Mouse (Mus musculus) cerebellum, postnatal 14 days (tissue): Measurements from ENCODE around the gene Slc35f3.
"Not testable (repeated sequence)": the region's sequence is repeated elsewhere in the genome, so short reads cannot be mapped to it uniquely, and the experiment has no call there.

Experiments
- DNase-seq, 2 experiments: peaks; one replicate each; pipeline ENCODE4 v3.0.0; 2021; ENCODE audit warnings: mixed read lengths in 2 of 2

Gene Slc35f3

DNA sequence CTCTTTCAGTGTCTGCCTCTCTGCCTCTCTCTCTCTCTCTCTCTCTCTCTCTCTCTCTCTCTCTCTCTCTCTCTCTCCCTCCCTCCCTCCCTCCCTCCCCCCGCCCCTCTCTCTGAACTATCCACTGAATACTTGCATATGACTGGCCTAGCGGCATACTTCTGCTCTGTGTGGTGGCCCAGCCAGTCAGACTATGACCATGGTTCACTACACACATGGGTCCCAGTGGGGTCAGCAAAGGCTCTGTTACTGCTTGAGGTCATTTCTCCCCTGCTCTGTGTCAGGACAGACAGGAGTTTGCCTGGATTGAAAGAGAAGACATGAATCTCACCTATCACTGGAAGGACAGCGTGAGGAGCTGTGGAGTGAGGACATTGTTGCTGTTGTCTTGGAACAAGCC is 40.5 kb downstream of the Slc35f3 start:
- DNase-seq, result no peak

GRCm38 (mm10) chr8:126339357-126339756 is 41.0 kb downstream of the Slc35f3 start:
- DNase-seq, result no peak

- DNase-seq, result no peak
Measured at GRCm38 (mm10) chr8:126341200-126341599, 42.8 kb downstream of the Slc35f3 start.

DNA sequence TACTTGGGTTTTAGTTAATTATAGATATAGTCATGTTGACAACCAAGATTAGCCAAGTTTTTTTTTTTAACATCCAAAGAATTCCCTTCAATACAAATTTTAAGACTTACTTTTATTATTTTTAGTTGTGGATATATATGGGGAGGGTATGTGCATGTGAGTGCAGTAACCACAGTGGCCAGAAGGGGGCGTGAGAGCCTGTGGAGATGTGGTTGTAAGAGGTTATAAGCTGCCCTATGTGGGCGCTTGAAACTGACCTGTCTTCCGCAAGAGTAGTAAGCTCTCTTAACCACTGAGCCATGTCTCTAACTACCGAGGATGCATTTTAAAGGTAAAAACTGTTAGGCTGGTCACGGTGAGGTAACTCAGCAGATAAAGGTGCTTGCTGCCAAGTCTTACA is 45.1 kb downstream of the Slc35f3 start:
- peak in 1 of 2 experiments; percentile 38 for DNase-seq

- no peak for DNase-seq
Measured at GRCm38 (mm10) chr8:126345100-126345499, 46.7 kb downstream of the Slc35f3 start.

- no peak for DNase-seq
Measured at GRCm38 (mm10) chr8:126353259-126353658, 54.9 kb downstream of the Slc35f3 start.

GRCm38 (mm10) chr8:126357946-126358345 is 59.6 kb downstream of the Slc35f3 start:
- DNase-seq, result no peak

- DNase-seq, result no peak
Measured at GRCm38 (mm10) chr8:126359296-126359695, 60.9 kb downstream of the Slc35f3 start.

DNA sequence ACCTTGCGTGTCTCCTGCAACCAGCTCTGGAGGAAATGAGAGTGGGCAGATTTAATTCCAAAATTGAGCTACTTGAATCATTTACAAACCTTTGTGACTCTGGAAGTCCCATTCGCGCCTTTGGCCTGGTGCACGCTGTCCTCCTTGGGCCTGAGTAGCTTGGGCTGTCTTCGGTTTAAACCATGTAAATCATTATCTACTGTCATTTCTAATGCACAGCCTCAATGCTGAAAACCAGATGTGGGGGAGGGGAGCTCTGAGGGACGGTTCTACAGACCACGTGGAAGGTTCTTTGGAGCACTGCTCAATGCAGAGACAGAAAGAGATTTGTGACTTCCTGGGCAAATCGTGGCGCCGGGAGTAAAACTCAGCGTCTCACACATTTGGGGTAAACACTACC is 61.7 kb downstream of the Slc35f3 start:
- DNase-seq, result no peak

GRCm38 (mm10) chr8:126360701-126361100 is 62.3 kb downstream of the Slc35f3 start:
- no peak for DNase-seq

DNA sequence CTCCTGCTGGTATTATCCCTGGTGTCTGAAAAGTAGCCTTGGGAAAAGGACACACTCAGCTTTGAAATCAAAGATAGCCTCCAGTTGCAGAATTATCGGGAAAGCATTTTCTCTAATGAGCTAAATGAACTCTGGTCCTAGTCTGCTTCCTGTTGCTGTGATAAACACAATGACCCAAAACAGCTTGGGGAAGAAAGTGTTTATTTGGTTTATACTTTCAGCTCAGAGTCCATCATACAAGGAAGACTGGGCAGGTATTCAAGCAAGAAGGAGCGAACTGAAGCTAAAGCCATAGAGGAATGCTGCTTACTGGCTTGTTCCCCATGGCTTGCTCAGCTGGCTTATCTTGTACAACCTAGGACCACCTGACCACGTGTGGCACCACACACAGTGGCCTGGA is 67.9 kb downstream of the Slc35f3 start:
- DNase-seq, result no peak

GRCm38 (mm10) chr8:126368349-126369054 is 70.1 kb downstream of the Slc35f3 start:
- peak; percentile 90 to 93 for DNase-seq

- no peak for DNase-seq
Measured at GRCm38 (mm10) chr8:126371871-126372270, 73.5 kb downstream of the Slc35f3 start.

DNA sequence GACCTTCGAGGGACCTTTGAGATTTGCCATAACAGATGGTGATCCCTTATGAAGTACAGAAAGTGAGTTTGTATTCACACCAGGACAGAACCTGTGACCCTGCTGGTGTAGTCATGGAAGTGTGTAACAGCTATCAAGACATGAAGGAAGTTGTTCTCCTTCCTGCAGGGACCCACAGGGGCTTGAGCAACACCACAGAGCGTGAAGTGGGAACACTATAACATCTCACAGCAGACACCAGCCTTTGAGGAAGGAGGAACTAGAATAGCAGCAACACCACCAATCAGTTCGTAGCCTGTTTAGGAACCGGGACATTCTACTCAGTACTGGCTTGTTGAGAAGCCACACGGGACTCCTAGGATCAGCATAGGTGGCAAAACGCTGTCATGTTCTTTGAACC is 81.2 kb downstream of the Slc35f3 start:
- no peak for DNase-seq

- no peak for DNase-seq
Measured at GRCm38 (mm10) chr8:126380141-126380540, 81.8 kb downstream of the Slc35f3 start.

- DNase-seq, result no peak
Measured at GRCm38 (mm10) chr8:126381299-126381698, 82.9 kb downstream of the Slc35f3 start.

DNA sequence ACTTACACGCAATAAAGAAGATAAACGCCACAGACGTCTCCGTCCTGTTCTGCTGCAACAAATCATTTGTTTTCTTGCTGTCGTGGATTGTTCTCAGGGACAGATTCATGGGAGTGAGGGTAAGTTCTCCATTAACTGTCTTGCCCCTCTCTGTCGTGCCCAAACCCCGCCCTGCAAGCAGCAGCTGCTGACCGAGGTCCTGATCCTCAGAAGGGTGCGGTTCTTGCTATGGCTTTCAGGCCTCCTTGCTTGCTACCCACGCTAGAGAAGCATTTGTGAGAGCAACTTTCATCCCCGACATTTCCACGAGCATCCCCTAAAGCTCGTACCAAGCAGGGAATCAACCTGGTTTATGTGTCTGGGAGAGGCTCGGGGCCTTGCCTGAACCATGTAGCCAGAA is 83.9 kb downstream of the Slc35f3 start:
- DNase-seq, result no peak

DNA sequence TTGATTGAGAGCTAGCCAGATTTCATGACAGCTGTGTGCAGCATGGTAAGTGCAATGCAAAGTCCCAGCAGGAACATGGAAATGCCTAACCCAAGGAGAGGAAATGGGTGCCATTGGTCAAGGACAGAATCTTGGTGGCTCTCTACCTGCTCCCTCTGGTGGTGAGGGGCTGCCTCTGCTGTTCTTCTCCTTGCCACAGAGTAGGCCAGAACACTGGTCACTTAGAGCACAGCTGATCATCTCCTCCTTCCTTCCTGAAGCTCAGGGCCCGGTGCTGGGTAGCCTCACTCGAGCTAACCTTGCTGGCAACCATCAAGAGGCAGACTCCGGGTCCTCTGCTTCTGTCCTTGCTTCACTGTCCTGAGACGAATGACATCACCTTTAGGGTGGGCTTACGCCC is 84.4 kb downstream of the Slc35f3 start:
- peak; percentile 78 for DNase-seq

DNA sequence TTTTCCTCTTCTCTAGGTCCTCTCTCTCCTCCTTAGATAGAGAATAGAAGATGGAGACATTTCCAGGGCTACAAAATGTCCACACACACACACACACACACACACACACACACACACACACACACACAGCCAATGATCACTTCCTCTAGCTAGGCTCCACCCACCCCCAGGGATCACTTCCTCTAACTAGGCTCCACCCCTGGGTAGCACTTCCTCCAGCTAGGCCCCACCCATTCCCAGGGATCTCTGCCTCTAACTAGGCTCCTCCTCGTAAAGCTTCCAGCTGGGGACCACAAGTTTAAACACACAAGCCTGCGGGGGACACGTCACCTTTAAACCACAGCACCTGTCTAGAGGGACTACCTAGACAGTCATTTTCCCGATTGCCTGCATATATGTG is 89.2 kb downstream of the Slc35f3 start:
- no peak for DNase-seq

DNA sequence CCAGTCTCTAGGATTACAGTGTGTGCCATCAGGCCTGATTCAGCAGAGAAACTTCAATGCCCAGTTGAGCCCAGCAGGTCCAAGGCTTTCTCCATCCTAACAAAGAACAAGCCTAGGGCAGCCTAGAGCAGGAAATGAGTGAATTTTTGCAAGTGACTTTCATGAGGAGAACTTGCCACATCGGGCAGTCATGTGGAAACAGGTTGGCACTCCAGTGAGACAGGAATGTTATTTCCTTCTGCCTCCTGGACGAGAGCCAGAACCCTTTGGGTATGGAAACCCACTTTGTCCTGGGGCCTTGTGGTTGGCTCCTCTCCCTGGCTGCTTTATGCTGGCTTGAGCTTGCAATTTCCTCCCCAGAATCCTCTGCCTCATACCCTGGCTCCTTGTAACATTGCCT is 93.2 kb downstream of the Slc35f3 start:
- DNase-seq, result peak; percentile 81 to 86

- DNase-seq, result no peak
Measured at GRCm38 (mm10) chr8:126395386-126395785, 97.0 kb downstream of the Slc35f3 start.

DNA sequence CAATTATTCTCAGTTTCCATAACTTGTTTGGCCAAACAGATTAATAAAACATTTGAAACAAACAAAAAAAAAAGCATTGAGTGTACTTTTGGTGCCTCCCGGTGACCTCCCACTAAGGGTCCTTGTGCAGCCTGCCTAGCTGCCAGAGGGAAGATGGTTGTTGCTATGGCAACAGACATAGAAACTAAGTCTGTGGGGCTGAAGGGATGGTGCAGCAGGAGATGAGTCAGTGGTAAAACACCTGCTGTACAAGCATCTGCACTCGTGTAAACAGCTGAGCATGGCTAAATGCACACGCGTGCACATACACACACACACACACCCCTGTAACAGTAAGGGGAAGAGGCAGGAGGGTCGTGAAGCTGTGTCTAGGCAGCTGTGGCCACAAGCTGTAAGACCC is 97.6 kb downstream of the Slc35f3 start:
- no peak for DNase-seq

DNA sequence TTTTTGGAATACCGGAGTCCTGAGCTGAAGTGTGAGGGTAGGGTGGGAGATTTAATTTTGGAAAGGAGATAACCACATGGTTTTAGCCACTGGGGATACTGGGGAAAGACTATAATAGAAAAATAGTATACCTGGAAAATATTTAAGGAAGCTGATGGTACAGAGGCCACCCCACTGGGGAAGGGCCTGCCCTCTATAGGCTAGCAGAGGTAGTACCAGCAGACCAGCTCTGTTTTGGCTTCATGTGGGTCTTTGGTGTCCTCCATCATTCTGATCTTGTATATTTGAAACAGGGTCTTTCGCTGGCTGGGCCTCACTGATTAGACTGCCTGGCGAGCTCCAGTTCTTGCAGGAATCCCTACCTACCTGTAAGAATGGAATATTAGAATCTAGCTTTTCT is 100.0 kb downstream of the Slc35f3 start:
- DNase-seq, result peak; percentile 34 to 37

DNA sequence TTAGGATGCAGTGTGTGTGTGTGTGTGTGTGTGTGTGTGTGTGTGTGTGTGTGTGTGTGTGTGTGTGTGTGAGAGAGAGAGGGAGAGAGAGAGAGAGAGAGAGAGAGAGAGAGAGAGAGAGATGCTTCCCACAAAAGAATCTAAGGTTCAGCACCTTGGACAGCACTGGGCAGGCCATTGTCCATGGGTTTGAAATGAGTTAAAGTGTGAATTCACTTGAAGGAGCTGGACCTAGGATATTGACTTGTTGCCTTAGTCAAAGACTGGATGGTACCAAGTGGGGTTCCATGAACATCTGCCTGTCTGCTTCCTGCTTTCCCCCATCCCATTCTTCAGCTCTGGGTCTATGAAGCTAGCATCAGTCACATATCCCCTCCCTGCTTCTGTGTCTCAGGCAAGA is 106.2 kb downstream of the Slc35f3 start:
- not testable (repeated sequence) for DNase-seq

DNA sequence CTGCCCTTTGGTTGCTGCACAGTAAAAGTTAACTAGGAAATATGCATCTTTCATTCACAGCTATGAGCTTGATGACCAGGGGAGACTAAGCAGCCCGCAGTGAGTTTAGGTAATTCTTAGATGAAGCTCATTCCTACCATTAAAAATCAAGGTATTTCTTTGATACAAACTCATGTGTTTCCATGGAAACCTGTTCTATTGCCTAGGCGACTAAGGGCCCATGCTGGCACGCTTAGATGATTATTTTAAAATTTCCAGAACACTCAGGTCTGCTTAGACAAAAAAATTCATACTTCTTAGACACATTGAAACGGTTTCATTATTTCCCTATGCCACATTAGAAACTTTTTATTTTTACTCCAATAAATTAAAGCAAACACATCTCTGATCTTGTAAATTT is 106.7 kb downstream of the Slc35f3 start:
- no peak for DNase-seq
